22 mouse cellular contexts compared by ENCODE assay signal in genomic region chr14:73375445-73375844, GRCm38 (mm10). TPM values are rescaled to one million over a fixed set of nuclear protein-coding genes. Genes with fewer than 3 reads are reported as not detected.
DNase-seq lines count a peak whose midpoint lies in the region; ATAC-seq and TF ChIP-seq lines count a peak whose summit lies in the region.
"Had no signal": no experiment of that assay in that cellular context is flagged by ENCODE, and none has a peak within 500 bp of the region (broad histone marks: within the 10 kb centered on the region; RNA-seq: fewer than 3 reads in every experiment).

No protein-coding gene starts in this region.

- 24% methylated on average over 8 of the region's 8 CpGs for WGBS in liver, adult 2 months
- WGBS in liver, embryonic 15.5 days (ENCODE audit: insufficient replicate concordance), result 82% methylated on average over 8 of the region's 8 CpGs

- no peak overlapping the region for H3K4me2 ChIP-seq in liver, embryonic 15.5 days
- H3K4me2 ChIP-seq: hindbrain, embryonic 15.5 days; limb, embryonic 13.5 days; lung, embryonic 15.5 days; midbrain, embryonic 13.5 days had no signal

- ATAC-seq in liver, embryonic 15.5 days (ENCODE audit: insufficient read depth), result no peak
- ATAC-seq in CD4-positive, CD25-positive, alpha-beta regulatory T cell, adult 4 months, result no peak

- peak; percentile 78 for DNase-seq in heart, adult 11 months
- no peak for DNase-seq in heart, adult 9 months (ENCODE audit: low spot score in 2 of 2)
- DNase-seq in liver, adult 2 months (ENCODE audit: extremely low read depth, low read depth, low spot score), result peak; percentile 56
- no peak for DNase-seq in liver
- DNase-seq in urinary bladder, postnatal 14 days (ENCODE audit: low spot score), result no peak
- DNase-seq: adrenal gland, postnatal 25 days; cerebellum, adult 9-10 months; forebrain, postnatal 0 days; gastrocnemius, postnatal 36 days; kidney, postnatal 10 days; lung, postnatal 36 days; thymus, adult 18-20 months; thymus, postnatal 4 days had no signal

- H3K27me3 ChIP-seq in liver, adult 2 months (ENCODE audit: control insufficient read depth, insufficient read depth, low read length), result no peaks in the 10 kb centered on the region
- no peaks in the 10 kb centered on the region for H3K27me3 ChIP-seq in liver, embryonic 15.5 days
- H3K27me3 ChIP-seq: hindbrain, embryonic 15.5 days; limb, embryonic 13.5 days; lung, embryonic 15.5 days; megakaryocyte, embryonic 14.5 days; midbrain, embryonic 13.5 days had no signal

- no peak for TF ChIP-seq POLR2A in liver, adult 2 months (IDR thresholded peaks at IDR 0.05; ENCODE audit: extremely low read depth, insufficient read depth, low read length)

- H3K9ac ChIP-seq in liver, adult 2 months (ENCODE audit: low read depth, low read length), result peak overlapping the region; percentile 78
- no peak overlapping the region for H3K9ac ChIP-seq in liver, embryonic 15.5 days
- H3K9ac ChIP-seq: forebrain, postnatal 0 days; hindbrain, embryonic 15.5 days; limb, embryonic 13.5 days; lung, embryonic 15.5 days; midbrain, embryonic 13.5 days had no signal

- peak overlapping the region; percentile 98 for H3K27ac ChIP-seq in liver, adult 2 months (replicated peaks; ENCODE audit: insufficient read depth, low read depth, low read length)
- peak overlapping the region; percentile 51; the same call in 1 of the 2 replicates for H3K27ac ChIP-seq in liver, embryonic 15.5 days (replicated peaks)
- H3K27ac ChIP-seq: embryonic facial prominence, embryonic 10.5 days; heart, embryonic 10.5 days; hindbrain, embryonic 15.5 days; limb, embryonic 13.5 days; lung, embryonic 15.5 days; midbrain, embryonic 13.5 days had no signal

- peaks cover 27% of the 10 kb centered on the region for H3K79me2 ChIP-seq in liver, adult 2 months (ENCODE audit: control insufficient read depth, insufficient read depth, low read length)

- TF ChIP-seq CTCF in liver, adult 2 months (IDR thresholded peaks at IDR 0.05; ENCODE audit: low read depth, low read length), result no peak

- peak overlapping the region; percentile 46 for H3K4me3 ChIP-seq in liver, adult 2 months (ENCODE audit: insufficient read depth, low read depth, low read length)
- H3K4me3 ChIP-seq in liver, embryonic 15.5 days (replicated peaks), result no peak overlapping the region
- H3K4me3 ChIP-seq: embryonic facial prominence, embryonic 10.5 days; heart, embryonic 10.5 days; hindbrain, embryonic 15.5 days; limb, embryonic 13.5 days; lung, embryonic 15.5 days; midbrain, embryonic 13.5 days had no signal

- peaks cover 37% of the 10 kb centered on the region for H3K36me3 ChIP-seq in liver, adult 2 months (ENCODE audit: control insufficient read depth, insufficient read depth, low read length)
- peaks cover 60% of the 10 kb centered on the region for H3K36me3 ChIP-seq in liver, embryonic 15.5 days (replicated peaks)

- H3K9me3 ChIP-seq in liver, embryonic 15.5 days (replicated peaks), result no peaks in the 10 kb centered on the region
- H3K9me3 ChIP-seq: embryonic facial prominence, embryonic 10.5 days; heart, embryonic 10.5 days; hindbrain, embryonic 15.5 days; limb, embryonic 13.5 days; lung, embryonic 15.5 days; megakaryocyte, embryonic 14.5 days; midbrain, embryonic 13.5 days had no signal

- H3K4me1 ChIP-seq in liver, adult 2 months (ENCODE audit: control insufficient read depth, insufficient read depth, low read length), result peaks cover 44% of the 10 kb centered on the region
- H3K4me1 ChIP-seq in liver, embryonic 15.5 days (replicated peaks), result peaks cover 47% of the 10 kb centered on the region

RNA-seq across cellular contexts. Expression of gene Itm2b, which starts 9.6 kb away (rescaled TPM):
- 967 and 981 TPM in 2 replicates for total RNA-seq in liver, adult 2 months (2014; rRNA removed)
- polyA plus RNA-seq in liver, adult 2 months (2012; rRNA removed), result 1,187 and 1,239 TPM in 2 replicates
- polyA plus RNA-seq in liver, embryonic 15.5 days (2015; fragmentation: Nextera tagmentation; extraction: Ambion mirVana), result 524 and 538 TPM in 2 replicates
- polyA plus RNA-seq in CD4-positive, CD25-positive, alpha-beta regulatory T cell, adult 4 months (2017; shearing (Covaris generic)), result 1,000 to 10,000 TPM in 1 of 2 experiments, 100 to 1,000 TPM in 1; 926 to 1,094 TPM

RNA-seq across cellular contexts. Expression of gene Rb1, which starts 49.8 kb away (rescaled TPM):
- 7.0 and 7.2 TPM in 2 replicates for total RNA-seq in liver, adult 2 months (2014; rRNA removed)
- polyA plus RNA-seq in liver, adult 2 months (2012; rRNA removed), result 1.1 and 1.2 TPM in 2 replicates
- polyA plus RNA-seq in liver, embryonic 15.5 days (2015; fragmentation: Nextera tagmentation; extraction: Ambion mirVana), result 21.4 and 23.4 TPM in 2 replicates
- 10 to 100 TPM; 10.0 to 85.9 TPM for polyA plus RNA-seq in CD4-positive, CD25-positive, alpha-beta regulatory T cell, adult 4 months (2017; shearing (Covaris generic))

Comparison
In these comparisons a context has a peak if more than half of its experiments do, and no peak if none do; other contexts are left out.
1. DNase-seq: peak in heart, adult 11 months (single experiment) and liver, adult 2 months (single experiment); none in heart, adult 9 months (0 of 2), liver (single experiment) and urinary bladder, postnatal 14 days (single experiment).